Mouse (Mus musculus) liver, embryonic 14.5 days (tissue): ENCODE measurements around the gene T2. TPM values are rescaled to one million over a fixed set of nuclear protein-coding genes. Genes with fewer than 3 reads are reported as not detected.

Experiments
- ATAC-seq: fragments of 200-750 bp; cut with Nextera tagmentation; 2 replicates; pipeline ENCODE4 v1.8.0; 2017; ENCODE audit warnings: moderate number of reproducible peaks, mild to moderate bottlenecking, moderate library complexity; ENCODE audit not compliant: insufficient read depth
- DNase-seq, 3 experiments: peaks; one replicate each; pipeline ENCODE4 v3.0.0-alpha.2; 2012 to 2013; ENCODE audit warnings: low read depth in 3 of 3, low spot score in 3 of 3
- H3K27ac ChIP-seq: fragments of 300-500 bp; sonication (generic); 2 replicates; pipeline ENCODE4 v1.5.1; 2014; ENCODE audit warnings: moderate library complexity, mild to moderate bottlenecking, control low read depth, inconsistent platforms
- H3K27me3 ChIP-seq: fragments of 300-500 bp; sonication (generic); 2 replicates; pipeline ENCODE4 v1.6.1; 2014; ENCODE audit warnings: mild to moderate bottlenecking, low read length, moderate library complexity; ENCODE audit not compliant: control insufficient read depth, insufficient read depth
- H3K36me3 ChIP-seq: fragments of 300-500 bp; sonication (generic); replicated peaks from 2 replicates; pipeline ENCODE4 v1.6.1; 2014; ENCODE audit warnings: low read depth; ENCODE audit not compliant: control insufficient read depth, insufficient read depth
- H3K4me1 ChIP-seq, 2 experiments: fragments of 200-500 bp in 1 of 2; fragments of 300-500 bp in 1 of 2; sonication (generic) in 1 of 2; replicated peaks; 2 replicates each; pipeline ENCODE4 v1.6.1; 2012 to 2014; ENCODE audit warnings: antibody characterized with exemption in 1 of 2, inconsistent platforms in 1 of 2, low read length in 1 of 2; ENCODE audit not compliant: control insufficient read depth in 2 of 2, insufficient read depth in 2 of 2
- H3K4me2 ChIP-seq: fragments of 300-500 bp; sonication (generic); 2 replicates; pipeline ENCODE4 v1.6.1; 2014; ENCODE audit warnings: low read depth, mild to moderate bottlenecking, control low read depth, moderate library complexity
- H3K4me3 ChIP-seq, 2 experiments: fragments of 200-500 bp in 1 of 2; fragments of 300-500 bp in 1 of 2; sonication (generic) in 1 of 2; 2 replicates each; pipeline ENCODE4 v1.5.1; 2012 to 2014; ENCODE audit warnings: low read depth in 2 of 2, low read length in 2 of 2, mild to moderate bottlenecking in 2 of 2, control low read depth in 1 of 2, inconsistent platforms in 1 of 2, moderate library complexity in 1 of 2; ENCODE audit not compliant: insufficient read depth in 1 of 2
- H3K9ac ChIP-seq: fragments of 300-500 bp; sonication (generic); replicated peaks from 2 replicates; pipeline ENCODE4 v1.6.1; 2014; ENCODE audit warnings: mild to moderate bottlenecking, control low read depth, moderate library complexity
- H3K9me3 ChIP-seq: fragments of 300-500 bp; sonication (generic); 2 replicates; pipeline ENCODE4 v1.6.1; 2016; ENCODE audit warnings: low read length, mixed read lengths; ENCODE audit not compliant: control insufficient read depth
- CTCF ChIP-seq: IDR thresholded peaks from 2 replicates; pipeline ENCODE4 v1.5.1; 2016; ENCODE audit warnings: antibody characterized with exemption, low read depth, control low read depth
- EP300 ChIP-seq: IDR thresholded peaks from 2 replicates; pipeline ENCODE4 v1.6.1; 2016; ENCODE audit warnings: antibody characterized with exemption, low read depth
- WGBS: fragments of 180-500 bp; shearing (Covaris S2); extraction: QIAGEN DNeasy Blood & Tissue Kit; methylation state at CpG from one replicate; pipeline ENCODE4 v1.1.7; 2014; ENCODE audit not compliant: insufficient replicate concordance; 5-methylcytosine and 5-hydroxymethylcytosine counted together
- polyA plus RNA-seq, 2 experiments: library from polyadenylated mRNA; depleted of rRNA in 1 of 2; stranded (reverse) in 1 of 2; unstranded in 1 of 2; fragments of >200 nt; fragmentation: Nextera tagmentation in 1 of 2; extraction: Ambion mirVana in 1 of 2; gene quantifications; 2 replicates each; pipeline versions ENCODE4 v1.2.1 to v1.2.3; 2012 to 2014

T2 gene
- polyA plus RNA-seq, 2 experiments, result 0.09 TPM; not detected in 1

GRCm38 (mm10) chr17:8372286-8373046 is 16.7 kb downstream of the T2 start:
- H3K4me1 ChIP-seq, result peaks cover 0 to 4% of the 10 kb centered on the region in 2 experiments; a peak in 1 of 4 replicates
- TF ChIP-seq CTCF, result peak; percentile 87
- TF ChIP-seq EP300, result no peak
- no peak overlapping the region for H3K9ac ChIP-seq
- H3K36me3 ChIP-seq, result no peaks in the 10 kb centered on the region
- no peaks in the 10 kb centered on the region for H3K27me3 ChIP-seq
- H3K4me2 ChIP-seq, result peak overlapping the region; percentile 50
- DNase-seq (peak; percentile 41 to 54 (median 45)), ATAC-seq (peak; percentile 43; the same call in 1 of the 2 replicates)
- no peak overlapping the region for H3K27ac ChIP-seq
- H3K9me3 ChIP-seq, result no peaks in the 10 kb centered on the region
- peak overlapping the region; percentile 3 to 38; a peak in 3 of 4 replicates for H3K4me3 ChIP-seq
- WGBS, result 1% methylated on average over 18 of the region's 18 CpGs

- Histone ChIP-seq H3K4me3 (no peak overlapping the region), H3K36me3 (no peaks in the 10 kb centered on the region), H3K4me2 (no peak overlapping the region), H3K27ac (no peak overlapping the region), H3K9me3 (no peaks in the 10 kb centered on the region), H3K27me3 (no peaks in the 10 kb centered on the region), H3K9ac (no peak overlapping the region), H3K4me1 (peaks cover 0 to under 1% of the 10 kb centered on the region in 2 experiments; a peak in 1 of 4 replicates)
- DNase-seq (no peak), ATAC-seq (no peak)
- no peak for TF ChIP-seq EP300
- no peak for TF ChIP-seq CTCF
- WGBS, result 22% methylated on average over 5 of the region's 5 CpGs
Observed at GRCm38 (mm10) chr17:8377298-8377697, 21.5 kb downstream of the T2 start.

DNA sequence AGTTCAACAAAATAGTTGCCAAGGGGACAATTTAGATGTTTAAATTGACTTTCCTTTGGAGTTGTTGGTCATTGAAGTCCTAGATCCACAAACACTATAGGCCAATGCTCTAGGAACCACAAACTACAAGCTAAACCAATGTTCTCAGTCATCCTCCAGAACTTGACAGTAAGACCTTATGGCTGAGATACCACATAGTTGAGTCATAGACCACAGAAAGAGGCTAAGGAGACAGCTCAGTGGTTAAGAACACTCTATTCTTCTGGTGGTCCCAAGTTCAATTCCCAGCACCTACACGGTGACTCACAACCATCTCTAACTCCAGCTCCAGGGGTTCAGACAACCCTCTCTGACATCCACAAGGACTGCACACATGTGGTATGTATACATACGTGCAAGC is 29.6 kb downstream of the T2 start:
- Histone ChIP-seq H3K9me3 (no peaks in the 10 kb centered on the region), H3K4me3 (no peak overlapping the region), H3K4me1 (no peaks in the 10 kb centered on the region), H3K27ac (no peak overlapping the region), H3K4me2 (no peak overlapping the region), H3K36me3 (no peaks in the 10 kb centered on the region), H3K27me3 (peaks cover 25% of the 10 kb centered on the region), H3K9ac (no peak overlapping the region)
- no peak for ATAC-seq
- no peak for TF ChIP-seq EP300
- TF ChIP-seq CTCF, result no peak
- 78% methylated on average over 2 of the region's 2 CpGs for WGBS
- no peak for DNase-seq

DNA sequence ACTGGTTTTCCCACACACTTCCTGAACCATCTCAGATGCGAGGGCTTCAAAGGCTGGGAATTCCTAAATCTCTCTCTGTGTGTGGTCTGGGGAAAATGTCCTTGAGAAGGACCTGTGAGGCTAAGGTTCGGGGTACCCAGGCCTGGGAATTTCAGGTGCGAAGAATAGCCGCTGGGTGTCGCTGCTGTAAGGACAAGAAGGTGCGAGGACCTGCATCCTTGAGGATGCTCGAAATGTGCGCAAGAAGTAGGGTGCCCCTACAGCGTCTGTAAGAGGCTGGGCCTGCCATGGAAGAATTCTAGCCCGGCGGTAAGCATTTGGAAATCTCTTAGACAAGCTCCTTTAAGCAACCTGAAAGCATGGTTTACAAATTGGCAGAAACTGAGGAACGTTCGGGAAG is 32.7 kb downstream of the T2 start:
- no peak overlapping the region for H3K4me2 ChIP-seq
- no peak overlapping the region for H3K27ac ChIP-seq
- TF ChIP-seq CTCF, result peak; percentile 55
- TF ChIP-seq EP300, result no peak
- H3K27me3 ChIP-seq, result peaks cover 25% of the 10 kb centered on the region
- DNase-seq (no peak), ATAC-seq (no peak)
- no peak overlapping the region for H3K4me3 ChIP-seq
- H3K9me3 ChIP-seq, result no peaks in the 10 kb centered on the region
- WGBS, result 3% methylated on average over 13 of the region's 13 CpGs
- H3K36me3 ChIP-seq, result no peaks in the 10 kb centered on the region
- H3K9ac ChIP-seq, result no peak overlapping the region
- H3K4me1 ChIP-seq, result no peaks in the 10 kb centered on the region

GRCm38 (mm10) chr17:8388990-8389789 is 33.4 kb downstream of the T2 start:
- no peak for DNase-seq
- under 1% methylated on average over 28 of the region's 28 CpGs for WGBS
- Histone ChIP-seq H3K4me2 (no peak overlapping the region), H3K4me3 (no peak overlapping the region), H3K36me3 (no peaks in the 10 kb centered on the region), H3K9ac (no peak overlapping the region), H3K27ac (no peak overlapping the region), H3K4me1 (no peaks in the 10 kb centered on the region), H3K27me3 (peaks cover 25% of the 10 kb centered on the region), H3K9me3 (no peaks in the 10 kb centered on the region)
- TF ChIP-seq CTCF (no peak; the same call in 1 of the 2 replicates), EP300 (no peak)
- ATAC-seq, result no peak
